Mouse (Mus musculus) ES-E14 (cell line): ENCODE measurements around the gene Trrap. TPM values are rescaled to one million over a fixed set of nuclear protein-coding genes. Genes with fewer than 3 reads are reported as not detected.

ENCODE experiments used
- DNase-seq: peaks from one replicate; pipeline ENCODE4 v3.0.0-alpha.2; 2013; ENCODE audit warnings: low read depth, low spot score
- H3K27ac ChIP-seq: 2 replicates; pipeline ENCODE4 v1.5.1; 2012; ENCODE audit warnings: low read depth, mild to moderate bottlenecking, low read length, moderate library complexity, mixed read lengths; ENCODE audit not compliant: poor library complexity, insufficient read depth, severe bottlenecking
- H3K36me3 ChIP-seq: 2 replicates; pipeline ENCODE4 v1.6.1; 2012; ENCODE audit warnings: mild to moderate bottlenecking, low read length, moderate library complexity, mixed read lengths; ENCODE audit not compliant: control insufficient read depth, poor library complexity, insufficient read depth, severe bottlenecking
- H3K4me1 ChIP-seq, 2 experiments: fragments of 150-350 bp in 1 of 2; sonication (generic) in 1 of 2; 2 replicates each; pipeline ENCODE4 v1.6.1; 2012; ENCODE audit warnings: low read length in 2 of 2, mild to moderate bottlenecking in 1 of 2, mixed read lengths in 1 of 2; ENCODE audit not compliant: control insufficient read depth in 2 of 2, insufficient read depth in 2 of 2, poor library complexity in 1 of 2
- H3K4me3 ChIP-seq, 2 experiments: fragments of 150-350 bp in 1 of 2; sonication (generic) in 1 of 2; 2 replicates each; pipeline ENCODE4 v1.5.1; 2012; ENCODE audit warnings: low read length in 2 of 2, low read depth in 1 of 2, mild to moderate bottlenecking in 1 of 2, mixed read lengths in 1 of 2; ENCODE audit not compliant: insufficient read depth in 1 of 2, poor library complexity in 1 of 2, severe bottlenecking in 1 of 2
- H3K9ac ChIP-seq: 2 replicates; pipeline ENCODE4 v1.6.1; 2012; ENCODE audit warnings: low read depth, mild to moderate bottlenecking, low read length, mixed read lengths; ENCODE audit not compliant: poor library complexity, insufficient read depth, severe bottlenecking
- H3K9me3 ChIP-seq: fragments of 150-350 bp; sonication (generic); 2 replicates; pipeline ENCODE4 v1.6.1; 2012; ENCODE audit warnings: low read depth, mild to moderate bottlenecking, low read length; ENCODE audit not compliant: control insufficient read depth, insufficient read depth
- CHD2 ChIP-seq: IDR thresholded peaks from 2 replicates; pipeline ENCODE4 v1.6.1; 2014; ENCODE audit warnings: mild to moderate bottlenecking, low read depth, low read length, inconsistent platforms
- HCFC1 ChIP-seq: IDR thresholded peaks from 2 replicates; pipeline ENCODE4 v1.6.1; 2012; ENCODE audit warnings: low read length, inconsistent platforms, borderline replicate concordance; ENCODE audit not compliant: insufficient read depth
- MAFK ChIP-seq: IDR thresholded peaks from 2 replicates; pipeline ENCODE4 v1.6.1; 2014; ENCODE audit warnings: mild to moderate bottlenecking, low read depth, low read length, inconsistent platforms; ENCODE audit not compliant: insufficient read depth
- ZC3H11A ChIP-seq: IDR thresholded peaks from 2 replicates; pipeline ENCODE4 v1.6.1; 2012; ENCODE audit warnings: low read depth, mild to moderate bottlenecking, inconsistent platforms, low read length, borderline replicate concordance
- ZNF384 ChIP-seq: IDR thresholded peaks from 2 replicates; pipeline ENCODE4 v1.6.1; 2012; ENCODE audit warnings: low read depth, low read length, inconsistent platforms
- in situ Hi-C, 2 experiments: fragments of 600-800 bp; cut with MboI; formaldehyde crosslinking; loops; one replicate each; pipeline ENCODE4 v1.15.1; 2025; ENCODE audit warnings: low sequenced_read_pairs in 2 of 2, inconsistent platforms in 1 of 2; ENCODE audit not compliant: unreplicated experiment in 2 of 2
- total RNA-seq: library from RNA; depleted of rRNA; stranded (reverse); fragments of 300-350 nt; gene quantifications from 2 replicates; pipeline ENCODE4 v1.2.3, GENCODE M21; 2012

The Trrap gene
- total RNA-seq, 1 experiment: 105 TPM

- Histone ChIP-seq H3K36me3 (peaks cover 10% of the 10 kb centered on the region; the same call in 1 of the 2 replicates), H3K27ac (peak overlapping the region; percentile 69), H3K9me3 (no peaks in the 10 kb centered on the region), H3K4me3 (peak overlapping the region; percentile 87 to 94), H3K9ac (peak overlapping the region; percentile 89), H3K4me1 (peaks cover 0 to 5% of the 10 kb centered on the region in 2 experiments; a peak in 1 of 4 replicates)
- in situ Hi-C loops: no loop called here
- DNase-seq: peak; percentile 80
- no peak for TF ChIP-seq ZC3H11A
- no peak; the same call in 1 of the 2 replicates for TF ChIP-seq HCFC1
- no peak for TF ChIP-seq CHD2
- TF ChIP-seq MAFK: no peak
- no peak for TF ChIP-seq ZNF384
Measured at GRCm38 (mm10) chr5:144767911-144768841, 644 bp downstream of the Trrap start.

GRCm38 (mm10) chr5:144769067-144769482 lies 1.5 kb downstream of the Trrap start:
- TF ChIP-seq ZC3H11A (no peak), HCFC1 (no peak), ZNF384 (no peak)
- Histone ChIP-seq H3K9me3 (no peaks in the 10 kb centered on the region), H3K27ac (no peak overlapping the region), H3K4me3 (peak overlapping the region; percentile 87 to 94), H3K36me3 (peaks cover 14% of the 10 kb centered on the region; the same call in 1 of the 2 replicates), H3K9ac (peak overlapping the region; percentile 89), H3K4me1 (peaks cover 0 to 5% of the 10 kb centered on the region in 2 experiments; a peak in 1 of 4 replicates)
- in situ Hi-C loops: no loop called here
- no peak for DNase-seq

GRCm38 (mm10) chr5:144773231-144773630 lies 5.7 kb downstream of the Trrap start:
- Histone ChIP-seq H3K27ac (no peak overlapping the region), H3K9me3 (no peaks in the 10 kb centered on the region), H3K9ac (no peak overlapping the region), H3K4me1 (peaks cover 0 to 3% of the 10 kb centered on the region in 2 experiments; a peak in 1 of 4 replicates), H3K36me3 (peaks cover 24% of the 10 kb centered on the region), H3K4me3 (no peak overlapping the region)
- no peak for DNase-seq
- in situ Hi-C loops: no loop called here
- TF ChIP-seq ZNF384 (no peak), MAFK (no peak), ZC3H11A (no peak), HCFC1 (no peak), CHD2 (no peak)

- Histone ChIP-seq H3K4me1 (no peaks in the 10 kb centered on the region), H3K4me3 (no peak overlapping the region), H3K9me3 (no peaks in the 10 kb centered on the region), H3K9ac (no peak overlapping the region), H3K27ac (no peak overlapping the region), H3K36me3 (peaks cover 55% of the 10 kb centered on the region)
- TF ChIP-seq MAFK (no peak), CHD2 (no peak), ZC3H11A (no peak), HCFC1 (no peak), ZNF384 (no peak)
- in situ Hi-C loops: no loop called here
- no peak for DNase-seq
Measured at GRCm38 (mm10) chr5:144780654-144781053, 13.1 kb downstream of the Trrap start.

- in situ Hi-C loops: no loop called here
- no peak for DNase-seq
- no peak overlapping the region for H3K4me3 ChIP-seq
- peaks cover 70% of the 10 kb centered on the region for H3K36me3 ChIP-seq
- H3K27ac ChIP-seq: no peak overlapping the region
- H3K4me1 ChIP-seq: no peaks in the 10 kb centered on the region
- H3K9ac ChIP-seq: no peak overlapping the region
- TF ChIP-seq ZNF384 (no peak), CHD2 (no peak), HCFC1 (no peak), MAFK (no peak), ZC3H11A (no peak)
- no peaks in the 10 kb centered on the region for H3K9me3 ChIP-seq
Measured at GRCm38 (mm10) chr5:144786464-144786863, 18.9 kb downstream of the Trrap start.
